Mouse (Mus musculus) cerebellum, adult 2 months (tissue): ENCODE measurements around the gene Lbhd2.

Source experiments
- CTCF ChIP-seq: fragments of 200-500 bp; IDR thresholded peaks from 2 replicates; pipeline ENCODE4 v1.5.1; 2011; ENCODE audit warnings: low read depth, mild to moderate bottlenecking, control low read depth, low read length, moderate library complexity, borderline replicate concordance; ENCODE audit not compliant: insufficient read depth
- POLR2A ChIP-seq: fragments of 200-500 bp; IDR thresholded peaks from 2 replicates; pipeline ENCODE4 v1.6.1; 2011; ENCODE audit warnings: low read length, control low read depth, borderline replicate concordance; ENCODE audit not compliant: insufficient read depth

GRCm38 (mm10) chr12:111446745-111447144, 40.1 kb downstream of the Lbhd2 start:
- no peak for TF ChIP-seq CTCF
- no peak for TF ChIP-seq POLR2A
